Mouse (Mus musculus) embryonic fibroblast, embryonic 13.5 days (primary cell): ENCODE measurements around the gene Ergic2.

Source experiments
- CTCF ChIP-seq: IDR thresholded peaks from 2 replicates; pipeline ENCODE4 v1.5.1; 2011; ENCODE audit warnings: mild to moderate bottlenecking, control low read depth, low read length, moderate library complexity, borderline replicate concordance; ENCODE audit not compliant: insufficient read depth
- POLR2A ChIP-seq: IDR thresholded peaks from 2 replicates; pipeline ENCODE4 v1.6.1; 2011; ENCODE audit warnings: low read depth, mild to moderate bottlenecking, control low read depth, low read length, moderate library complexity

GRCm38 (mm10) chr6:148207522-148207921, 4.7 kb downstream of the Ergic2 start:
- TF ChIP-seq CTCF = no peak
- no peak for TF ChIP-seq POLR2A
